Mouse (Mus musculus) lung, postnatal 0 days (tissue): Measurements from ENCODE around the gene Ifit2.

Experiments used
- CTCF ChIP-seq: IDR thresholded peaks from 2 replicates; pipeline ENCODE4 v1.5.1; 2016; ENCODE audit warnings: antibody characterized with exemption, mild to moderate bottlenecking
- EP300 ChIP-seq: IDR thresholded peaks from 2 replicates; pipeline ENCODE4 v1.6.1; 2016; ENCODE audit warnings: antibody characterized with exemption, mild to moderate bottlenecking, control low read depth

DNA sequence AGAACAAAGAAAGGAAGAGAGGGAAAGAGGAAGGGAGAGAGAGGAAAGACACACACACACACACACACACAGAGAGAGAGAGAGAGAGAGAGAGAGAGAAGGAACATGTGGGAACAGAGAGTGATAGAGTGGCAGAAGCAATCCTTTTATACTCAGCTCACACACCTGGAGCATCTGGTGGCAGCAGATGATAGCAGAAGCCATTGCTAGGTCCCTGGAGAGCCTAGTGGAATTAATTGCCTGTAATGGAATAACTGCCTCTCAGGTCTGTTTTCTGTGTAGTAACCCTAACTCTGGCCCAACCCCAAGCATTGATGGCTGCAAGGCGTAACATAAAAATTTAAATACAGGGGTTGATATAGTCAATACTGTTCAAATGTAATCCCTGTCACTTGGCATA lies 20.6 kb downstream of the Ifit2 start:
- no peak for TF ChIP-seq EP300
- no peak for TF ChIP-seq CTCF
